Mouse (Mus musculus): Measurements from ENCODE around the gene Olfr979. TPM values are rescaled to one million over a fixed set of nuclear protein-coding genes. Genes with fewer than 3 reads are reported as not detected.

Gene Olfr979
- polyA plus RNA-seq, 1 experiment from 2014 or later = not detected

DNA sequence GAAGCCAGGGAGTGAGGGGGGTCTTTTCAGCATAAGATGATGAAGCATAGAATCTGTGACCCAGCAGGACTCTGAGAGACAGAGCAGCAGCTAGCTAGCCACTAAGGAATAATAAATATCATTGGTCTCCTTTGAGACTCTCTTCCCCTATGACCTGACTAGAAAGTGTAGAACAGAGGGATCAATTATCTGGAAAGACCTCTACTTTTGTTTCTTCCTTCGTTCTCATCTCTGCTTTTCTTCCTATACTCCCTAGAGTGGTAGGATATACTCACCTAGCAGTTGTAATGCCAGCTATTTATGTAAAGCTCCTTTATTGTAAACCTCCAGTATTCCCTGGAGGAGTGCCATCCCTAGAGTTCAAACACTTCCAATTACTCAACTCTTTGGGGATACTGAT lies 51.3 kb downstream of the Olfr979 start, which contains the start of gene Olfr975:
Gene Olfr975 (minus strand): TSS at position 101 of the 400 bp plus-strand sequence.
- no peaks in the 10 kb centered on the region for H3K4me1 ChIP-seq (ENCODE audit: insufficient read depth)
- no peak within 1 kb of the TSS for H3K9ac ChIP-seq (replicated peaks)
- no peak for ATAC-seq
- 68% methylated on average over 1 of the region's 1 CpGs for WGBS (ENCODE audit: insufficient replicate concordance)
- H3K9me3 ChIP-seq (ENCODE audit: low read length) = no peaks in the 10 kb centered on the region
- no peak within 1 kb of the TSS for H3K27ac ChIP-seq (ENCODE audit: low read depth)
- no peak within 1 kb of the TSS for H3K4me3 ChIP-seq (ENCODE audit: low read depth, low read length)
- DNase-seq = no peak
- TF ChIP-seq CTCF (IDR thresholded peaks at IDR 0.05; ENCODE audit: low read depth) = no peak
- no peak for TF ChIP-seq EP300 (IDR thresholded peaks at IDR 0.05; ENCODE audit: low read depth)
- no peaks in the 10 kb centered on the region for H3K27me3 ChIP-seq (ENCODE audit: insufficient read depth, low read length)
- no peak within 1 kb of the TSS for H3K4me2 ChIP-seq (ENCODE audit: low read depth, low read length)
- no peaks in the 10 kb centered on the region for H3K36me3 ChIP-seq (replicated peaks; ENCODE audit: insufficient read depth, low read length)

Other genes starting within 250 kb of the Olfr979 start
- not detected in 2 replicates for gene Olfr968, start 220.2 kb downstream of the Olfr979 start, polyA plus RNA-seq (2015; fragmentation: Nextera tagmentation; extraction: Ambion mirVana)
- not detected in 2 replicates for gene Olfr969, start 212.5 kb downstream of the Olfr979 start, polyA plus RNA-seq (2015; fragmentation: Nextera tagmentation; extraction: Ambion mirVana)
- not detected in 2 replicates for gene Olfr970, start 194.6 kb downstream of the Olfr979 start, polyA plus RNA-seq (2015; fragmentation: Nextera tagmentation; extraction: Ambion mirVana)
- not detected in 2 replicates for gene Olfr971, start 166.6 kb downstream of the Olfr979 start, polyA plus RNA-seq (2015; fragmentation: Nextera tagmentation; extraction: Ambion mirVana)
- gene Olfr972, start 137.0 kb downstream of the Olfr979 start, polyA plus RNA-seq (2015; fragmentation: Nextera tagmentation; extraction: Ambion mirVana) = not detected in 2 replicates
- gene Olfr229, start 96.1 kb downstream of the Olfr979 start, polyA plus RNA-seq (2015; fragmentation: Nextera tagmentation; extraction: Ambion mirVana) = not detected in 2 replicates
- gene Olfr974, start 66.0 kb downstream of the Olfr979 start, polyA plus RNA-seq (2015; fragmentation: Nextera tagmentation; extraction: Ambion mirVana) = not detected in 2 replicates
- gene Olfr975, start 51.4 kb downstream of the Olfr979 start, polyA plus RNA-seq (2015; fragmentation: Nextera tagmentation; extraction: Ambion mirVana) = not detected in 2 replicates
- not detected in 2 replicates for gene Olfr976, start 42.3 kb downstream of the Olfr979 start, polyA plus RNA-seq (2015; fragmentation: Nextera tagmentation; extraction: Ambion mirVana)
- gene Olfr978, start 11.4 kb downstream of the Olfr979 start, polyA plus RNA-seq (2015; fragmentation: Nextera tagmentation; extraction: Ambion mirVana) = not detected in 2 replicates
- not detected in 2 replicates for gene Olfr980, start 6.1 kb upstream of the Olfr979 start, polyA plus RNA-seq (2015; fragmentation: Nextera tagmentation; extraction: Ambion mirVana)
- gene Olfr981, start 18.0 kb upstream of the Olfr979 start, polyA plus RNA-seq (2015; fragmentation: Nextera tagmentation; extraction: Ambion mirVana) = not detected in 2 replicates
- gene Olfr982, start 70.4 kb upstream of the Olfr979 start, polyA plus RNA-seq (2015; fragmentation: Nextera tagmentation; extraction: Ambion mirVana) = not detected in 2 replicates
- gene Olfr983, start 90.1 kb upstream of the Olfr979 start, polyA plus RNA-seq (2015; fragmentation: Nextera tagmentation; extraction: Ambion mirVana) = not detected in 2 replicates
- gene Olfr984, start 110.7 kb upstream of the Olfr979 start, polyA plus RNA-seq (2015; fragmentation: Nextera tagmentation; extraction: Ambion mirVana) = not detected in 2 replicates
- not detected in 2 replicates for gene Olfr985, start 126.7 kb upstream of the Olfr979 start, polyA plus RNA-seq (2015; fragmentation: Nextera tagmentation; extraction: Ambion mirVana)
- gene Tmem225, start 144.7 kb upstream of the Olfr979 start, polyA plus RNA-seq (2015; fragmentation: Nextera tagmentation; extraction: Ambion mirVana) = not detected in 2 replicates
- gene Olfr986, start 177.5 kb upstream of the Olfr979 start, polyA plus RNA-seq (2015; fragmentation: Nextera tagmentation; extraction: Ambion mirVana) = not detected in 2 replicates
- 0.60 and 0.78 TPM in 2 replicates for gene Zfp202, start 188.9 kb upstream of the Olfr979 start, polyA plus RNA-seq (2015; fragmentation: Nextera tagmentation; extraction: Ambion mirVana)